Mouse (Mus musculus): ENCODE data around the gene Trmt5.

Gene Trmt5

GRCm38 (mm10) chr12:73286287-73287092 is at the start of gene Trmt5, which contains the start of gene Slc38a6:
Gene Trmt5 (minus strand): TSS chr12:73286710.
Gene Slc38a6 (plus strand): TSS chr12:73286779.
- DNase-seq (ENCODE audit: low spot score) = peak; percentile 92

GRCm38 (mm10) chr12:73334051-73334551 is 47.6 kb upstream of the Trmt5 start:
- no peak for DNase-seq (ENCODE audit: low spot score)

GRCm38 (mm10) chr12:73332701-73333100 is 46.2 kb upstream of the Trmt5 start:
- no peak for DNase-seq (ENCODE audit: low spot score)

- DNase-seq (ENCODE audit: low spot score) = no peak
Observed at GRCm38 (mm10) chr12:73330236-73330635, 43.7 kb upstream of the Trmt5 start.

GRCm38 (mm10) chr12:73328448-73329167 is 42.1 kb upstream of the Trmt5 start:
- no peak for DNase-seq (ENCODE audit: low spot score)

- DNase-seq (ENCODE audit: low spot score) = no peak
Observed at GRCm38 (mm10) chr12:73327381-73327780, 40.9 kb upstream of the Trmt5 start.

GRCm38 (mm10) chr12:73325617-73326016 is 39.1 kb upstream of the Trmt5 start:
- DNase-seq (ENCODE audit: low spot score) = no peak

GRCm38 (mm10) chr12:73325181-73325580 is 38.7 kb upstream of the Trmt5 start:
- DNase-seq (ENCODE audit: low spot score) = no peak

- DNase-seq (ENCODE audit: low spot score) = no peak
Observed at GRCm38 (mm10) chr12:73324742-73325141, 38.2 kb upstream of the Trmt5 start.

- no peak for DNase-seq (ENCODE audit: low spot score)
Observed at GRCm38 (mm10) chr12:73324180-73324586, 37.7 kb upstream of the Trmt5 start.

- DNase-seq (ENCODE audit: low spot score) = no peak
Observed at GRCm38 (mm10) chr12:73317706-73318686, 31.5 kb upstream of the Trmt5 start.

- DNase-seq (ENCODE audit: low spot score) = no peak
Observed at GRCm38 (mm10) chr12:73308711-73309110, 22.2 kb upstream of the Trmt5 start.

GRCm38 (mm10) chr12:73307750-73308149 is 21.2 kb upstream of the Trmt5 start:
- no peak for DNase-seq (ENCODE audit: low spot score)

GRCm38 (mm10) chr12:73304636-73305035 is 18.1 kb upstream of the Trmt5 start:
- no peak for DNase-seq (ENCODE audit: low spot score)

GRCm38 (mm10) chr12:73300531-73300930 is 14.0 kb upstream of the Trmt5 start:
- DNase-seq (ENCODE audit: low spot score) = no peak

- no peak for DNase-seq (ENCODE audit: low spot score)
Observed at GRCm38 (mm10) chr12:73298621-73299020, 12.1 kb upstream of the Trmt5 start.

- no peak for DNase-seq (ENCODE audit: low spot score)
Observed at GRCm38 (mm10) chr12:73295505-73296140, 9.1 kb upstream of the Trmt5 start.

GRCm38 (mm10) chr12:73294884-73295283 is 8.4 kb upstream of the Trmt5 start:
- DNase-seq (ENCODE audit: low spot score) = no peak

GRCm38 (mm10) chr12:73288626-73289025 is 2.1 kb upstream of the Trmt5 start:
- no peak for DNase-seq (ENCODE audit: low spot score)

- no peak for DNase-seq (ENCODE audit: low spot score)
Observed at GRCm38 (mm10) chr12:73287609-73288008, 1.1 kb upstream of the Trmt5 start.

GRCm38 (mm10) chr12:73274921-73275320 is 11.6 kb downstream of the Trmt5 start:
- no peak for DNase-seq (ENCODE audit: low spot score)

Measured in T-cell, adult 2 months (primary cell).